Mouse (Mus musculus): ENCODE data around the gene Prrx2.

Gene Prrx2

GRCm38 (mm10) chr2:30823385-30824153 is 11.2 kb upstream of the Prrx2 start:
- no peak for DNase-seq (ENCODE audit: low read depth)

- DNase-seq (ENCODE audit: low read depth): peak; percentile 81
These were observed 7.7 kb upstream of the Prrx2 start for GRCm38 (mm10) chr2:30826825-30827748.

- DNase-seq (ENCODE audit: low read depth): peak; percentile 98
These were observed 6.9 kb upstream of the Prrx2 start for GRCm38 (mm10) chr2:30827749-30828475.

GRCm38 (mm10) chr2:30829315-30829714 is 5.5 kb upstream of the Prrx2 start:
- peak; percentile 71 for DNase-seq (ENCODE audit: low read depth)

GRCm38 (mm10) chr2:30830283-30830795 is 4.4 kb upstream of the Prrx2 start, which contains the start of gene Asb6:
TSS of gene Asb6 (minus strand) at chr2:30830333.
- no peak for DNase-seq (ENCODE audit: low read depth)

- DNase-seq (ENCODE audit: low read depth): no peak
These were observed 1.1 kb upstream of the Prrx2 start for GRCm38 (mm10) chr2:30833644-30834043.

- no peak for DNase-seq (ENCODE audit: low read depth)
These were observed 1.6 kb downstream of the Prrx2 start for GRCm38 (mm10) chr2:30836238-30836990.

GRCm38 (mm10) chr2:30842615-30843014 is 7.8 kb downstream of the Prrx2 start:
- DNase-seq (ENCODE audit: low read depth): no peak

- DNase-seq (ENCODE audit: low read depth): no peak
These were observed 10.6 kb downstream of the Prrx2 start for GRCm38 (mm10) chr2:30845152-30846070.

GRCm38 (mm10) chr2:30846236-30846635 is 11.5 kb downstream of the Prrx2 start:
- no peak for DNase-seq (ENCODE audit: low read depth)

GRCm38 (mm10) chr2:30846723-30847122 is 12.0 kb downstream of the Prrx2 start:
- no peak for DNase-seq (ENCODE audit: low read depth)

GRCm38 (mm10) chr2:30848184-30848583 is 13.4 kb downstream of the Prrx2 start:
- DNase-seq (ENCODE audit: low read depth): no peak

- DNase-seq (ENCODE audit: low read depth): no peak
These were observed 15.8 kb downstream of the Prrx2 start for GRCm38 (mm10) chr2:30850581-30850980.

GRCm38 (mm10) chr2:30852771-30853313 is 18.1 kb downstream of the Prrx2 start:
- no peak for DNase-seq (ENCODE audit: low read depth)

- no peak for DNase-seq (ENCODE audit: low read depth)
These were observed 22.3 kb downstream of the Prrx2 start for GRCm38 (mm10) chr2:30857076-30857475.

GRCm38 (mm10) chr2:30859782-30860181 is 25.0 kb downstream of the Prrx2 start:
- no peak for DNase-seq (ENCODE audit: low read depth)

GRCm38 (mm10) chr2:30862081-30862480 is 27.3 kb downstream of the Prrx2 start:
- no peak for DNase-seq (ENCODE audit: low read depth)

GRCm38 (mm10) chr2:30863574-30863973 is 28.8 kb downstream of the Prrx2 start:
- no peak for DNase-seq (ENCODE audit: low read depth)

- no peak for DNase-seq (ENCODE audit: low read depth)
These were observed 30.2 kb downstream of the Prrx2 start for GRCm38 (mm10) chr2:30864968-30865381.

GRCm38 (mm10) chr2:30865426-30865825 is 30.7 kb downstream of the Prrx2 start:
- no peak for DNase-seq (ENCODE audit: low read depth)
